Mouse (Mus musculus) left cerebral cortex, postnatal 36 days (tissue): ENCODE results near the gene Nacc1. TPM values are rescaled to one million over a fixed set of nuclear protein-coding genes. Genes with fewer than 3 reads are reported as not detected.

Experiments
- DNase-seq, 2 experiments: peaks; one replicate each; pipeline ENCODE4 v3.0.0; 2021 to 2022; ENCODE audit warnings: low spot score in 2 of 2, mixed read lengths in 1 of 2
- intact Hi-C: fragments of 180-260 bp; cut with DNase I; formaldehyde crosslinking; loops from one replicate; pipeline ENCODE4 v1.15.1; 2025
- total RNA-seq, 2 experiments: library from RNA; stranded (reverse); gene quantifications; 2 replicates each; pipeline ENCODE4 v1.2.3; 2021

Gene Nacc1
- total RNA-seq = 10 to 100 TPM; 94.2 to 99.7 TPM

DNA sequence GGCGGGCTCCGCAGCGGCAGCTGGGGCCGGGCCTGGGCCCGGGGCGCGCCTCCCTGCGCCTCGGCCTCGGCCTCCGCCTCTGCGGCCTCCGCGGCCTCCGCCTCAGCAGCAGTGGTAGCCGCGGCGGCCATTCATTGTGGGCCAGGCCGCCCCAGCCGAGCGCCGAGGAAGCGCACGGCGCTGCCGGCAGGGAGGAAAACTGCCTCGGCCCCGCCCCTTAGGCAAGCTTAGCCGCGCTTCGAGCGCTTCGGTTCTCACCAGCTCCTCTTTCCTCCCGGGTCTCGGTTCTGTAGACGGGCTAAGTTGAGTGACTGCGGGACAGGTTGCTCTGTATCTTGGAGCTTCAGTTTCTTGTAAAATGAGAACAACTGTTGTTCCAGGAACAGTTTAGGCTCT, at the start of gene Nacc1:
TSS of gene Nacc1 (minus strand) at position 158 of the 396 bp plus-strand sequence.
- peak; percentile 86 to 91 for DNase-seq
- intact Hi-C loops = loop anchor here (1.0 kb wide), 1 partner anchor 22 kb away; no protein-coding TSS in a partner anchor

DNA sequence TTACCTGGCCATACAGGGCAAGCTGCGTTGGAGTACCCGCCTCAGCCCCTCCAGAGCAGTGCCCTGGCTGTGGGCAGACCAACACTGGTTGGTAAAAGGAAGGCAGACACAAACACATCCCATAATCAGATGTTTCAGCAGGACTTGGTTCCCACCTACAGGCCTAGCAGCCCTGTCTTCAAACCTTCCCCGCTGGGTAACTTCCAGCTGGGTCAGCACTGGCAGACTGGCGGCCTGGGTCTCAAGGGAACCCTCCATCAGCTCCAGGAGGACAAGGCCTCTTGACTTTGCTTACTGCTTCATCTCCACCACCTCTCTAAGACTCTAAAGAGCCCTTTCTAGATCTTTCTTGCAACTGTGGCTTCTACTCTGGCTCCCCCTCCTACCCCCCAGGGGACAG, 48.9 kb upstream of the Nacc1 start:
- intact Hi-C loops = loop anchor here (2.0 kb wide), 1 partner anchor 74 kb away; no protein-coding TSS in a partner anchor
- no peak for DNase-seq

DNA sequence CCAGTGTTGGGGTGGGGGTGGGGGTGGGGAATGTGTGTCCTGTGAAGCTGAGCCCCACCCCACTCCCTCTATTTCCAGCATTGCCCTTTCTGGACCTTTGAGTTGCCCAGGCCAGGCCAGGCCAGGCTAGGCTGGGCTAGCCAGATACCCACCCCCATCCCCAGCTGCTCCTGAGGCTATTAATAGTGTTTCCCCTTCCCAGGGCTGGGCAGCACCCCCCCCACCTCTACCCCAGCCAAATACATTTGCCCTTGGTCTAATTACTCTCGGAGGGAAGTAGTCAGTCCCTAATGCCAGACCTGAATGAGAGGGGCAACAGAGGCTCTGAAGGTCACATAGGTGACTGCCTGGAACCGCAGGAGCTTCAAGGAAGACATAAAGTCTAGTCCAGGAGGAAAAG, 47.9 kb upstream of the Nacc1 start:
- intact Hi-C loops = no loop called here

DNA sequence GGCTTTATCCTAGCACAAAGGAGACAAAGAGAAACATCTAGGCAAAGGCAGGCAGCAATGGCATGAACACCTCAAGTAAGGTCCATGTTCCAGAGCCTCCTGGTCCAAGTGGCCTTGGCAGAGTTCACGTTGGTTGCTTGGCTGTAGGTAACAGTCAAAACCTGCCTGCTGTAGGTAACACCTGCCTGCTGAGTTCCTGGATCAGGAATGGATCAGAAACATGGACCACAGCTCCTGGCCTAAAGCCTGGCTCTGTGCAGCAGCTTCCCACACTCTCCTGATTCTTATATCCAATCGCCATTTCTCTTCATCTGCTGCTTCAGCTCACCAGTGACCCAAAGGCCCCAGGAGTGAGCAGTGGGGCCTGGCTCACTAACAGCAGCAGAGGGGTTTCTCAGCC, 47.0 kb upstream of the Nacc1 start:
- intact Hi-C loops = no loop called here
- DNase-seq = no peak

More for the DNA sequence above, 47.9 kb upstream of the Nacc1 start:
- DNase-seq = no peak

DNA sequence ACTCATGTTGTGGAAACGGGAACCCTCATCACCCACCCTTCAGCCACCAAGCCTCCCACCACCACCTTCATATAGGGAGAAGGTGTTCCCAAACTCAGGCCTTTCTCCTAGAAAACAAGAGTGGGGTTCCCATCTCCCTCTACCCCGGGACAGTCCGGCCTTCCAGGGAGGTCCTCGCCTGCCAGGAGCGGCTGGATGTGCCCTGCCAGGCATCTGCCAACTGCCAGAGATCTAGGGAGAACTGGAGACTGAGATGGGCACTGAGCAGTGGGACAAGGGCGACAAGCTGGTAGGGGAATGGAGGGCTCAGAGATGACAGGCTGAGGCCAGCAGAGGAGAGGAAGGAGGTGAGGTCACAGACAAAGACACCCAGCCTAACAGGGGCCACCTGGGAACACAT, 46.3 kb upstream of the Nacc1 start:
- intact Hi-C loops = no loop called here

DNA sequence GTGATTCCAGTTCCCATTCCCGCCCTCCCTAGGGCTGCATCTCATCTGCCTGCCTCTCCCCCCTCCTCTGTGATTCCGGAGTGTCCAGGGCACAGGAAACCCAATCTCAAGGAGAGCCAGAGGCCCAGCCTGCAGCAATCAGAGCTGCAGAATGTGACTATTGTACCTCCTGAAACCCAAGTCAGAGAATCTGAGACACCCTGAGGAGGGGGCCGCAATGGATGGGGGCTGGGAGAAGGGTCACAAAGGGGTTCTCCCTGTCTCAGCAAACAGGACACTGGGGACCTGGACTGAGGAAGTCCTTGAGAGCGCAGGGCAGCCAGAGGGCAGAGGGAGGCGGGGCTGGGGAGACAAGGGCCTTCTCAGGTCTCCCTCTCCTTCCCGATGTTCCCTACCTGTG, 45.3 kb upstream of the Nacc1 start:
- intact Hi-C loops = no loop called here
- no peak for DNase-seq

More for the DNA sequence above, 46.3 kb upstream of the Nacc1 start:
- no peak for DNase-seq

DNA sequence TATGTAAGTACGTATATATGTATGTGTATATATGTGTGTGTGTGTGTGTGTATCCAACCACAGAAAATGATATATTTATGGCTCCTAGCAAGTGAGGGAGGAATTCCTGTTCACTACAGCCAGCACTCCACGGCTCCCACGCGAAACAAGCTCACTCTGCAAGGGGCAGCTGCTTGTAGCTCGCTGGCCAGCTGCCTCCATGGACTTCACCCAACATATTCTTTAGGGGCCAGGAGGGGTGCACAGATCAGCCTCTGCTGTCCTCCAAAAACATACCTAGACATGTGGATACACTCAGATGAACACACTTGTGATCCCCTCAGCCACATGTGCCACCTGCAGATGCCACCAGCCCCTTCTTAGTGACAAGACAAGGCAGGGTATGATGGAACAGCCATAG, 44.9 kb upstream of the Nacc1 start:
- DNase-seq = no peak
- intact Hi-C loops = no loop called here

DNA sequence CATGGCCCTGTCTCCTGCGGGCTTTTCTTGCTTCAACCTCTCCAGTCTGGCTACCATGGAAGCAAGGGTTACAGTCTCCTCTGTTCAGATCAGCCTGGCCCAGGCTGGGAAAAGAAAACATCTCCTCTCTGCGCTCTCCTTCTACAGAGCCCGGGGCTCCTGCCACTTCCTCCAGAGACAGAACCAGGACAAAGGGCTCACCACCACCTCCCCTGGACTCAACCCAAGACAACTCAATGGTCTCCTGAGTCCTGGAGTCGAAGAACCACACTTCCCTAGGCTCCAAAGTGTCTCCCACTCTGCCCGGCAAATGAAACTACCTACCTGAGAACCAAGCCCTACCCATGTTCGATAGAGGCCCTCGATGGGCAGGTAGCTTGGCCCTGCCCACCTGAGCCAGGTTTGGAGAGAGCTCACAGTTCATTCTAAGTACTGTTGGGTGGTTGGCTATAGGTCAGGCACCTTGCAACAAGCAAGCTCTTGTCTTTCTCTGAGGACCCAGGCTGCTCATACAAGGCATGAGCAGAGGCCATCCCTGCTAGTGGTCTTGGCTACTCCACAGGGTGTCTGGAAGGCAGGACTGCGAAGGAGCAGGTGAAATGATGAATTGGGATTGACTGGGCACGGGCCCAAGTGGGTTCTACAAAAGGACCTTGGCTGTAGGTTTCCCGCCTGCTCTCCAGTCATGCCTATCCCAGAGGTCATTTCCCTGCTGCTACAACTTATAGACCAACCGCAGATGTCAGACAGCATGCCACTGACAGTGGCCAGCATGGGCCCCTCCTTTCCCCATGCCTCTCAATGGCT, 43.9 kb upstream of the Nacc1 start:
- intact Hi-C loops = no loop called here
- DNase-seq = no peak

DNA sequence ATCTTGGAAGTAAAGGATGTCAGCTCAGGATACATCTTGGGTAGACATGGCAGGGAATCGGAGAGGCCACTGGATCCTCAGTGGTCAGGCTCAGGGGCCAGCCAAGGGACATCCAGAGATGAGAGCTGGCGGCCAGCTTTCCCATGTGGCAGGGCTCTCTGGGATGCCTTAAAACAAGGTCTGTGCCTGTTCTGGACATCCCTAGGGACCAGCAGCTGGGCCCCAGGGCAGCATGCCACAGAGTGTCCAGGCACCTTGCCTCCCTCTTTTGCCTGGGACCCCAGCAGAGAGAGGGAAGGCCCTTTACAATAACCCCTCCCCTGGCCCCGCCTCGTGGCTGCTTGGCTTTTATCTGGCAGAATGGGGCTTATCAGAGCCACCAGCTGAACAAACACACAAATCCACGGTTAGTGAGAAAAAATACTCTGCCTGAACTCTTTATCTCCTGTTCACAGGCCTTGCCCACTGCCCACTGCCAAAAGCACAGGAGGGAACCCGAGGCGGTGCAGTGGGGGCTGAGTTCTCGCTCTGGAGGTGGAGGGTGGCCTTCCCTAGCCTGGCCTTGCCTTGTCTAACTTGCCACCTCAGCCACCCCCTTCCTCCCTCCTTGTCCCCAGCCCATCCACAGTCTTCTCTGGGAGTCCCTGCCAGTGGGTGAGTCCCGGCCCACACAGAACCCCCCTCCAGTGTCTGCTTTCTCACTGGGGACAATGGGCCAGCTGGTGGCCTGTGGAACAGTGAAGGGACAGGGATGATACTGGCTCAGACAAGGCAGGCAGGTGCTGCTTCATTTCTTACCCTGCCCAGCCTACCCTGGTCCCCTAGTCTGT, 43.1 kb upstream of the Nacc1 start:
- DNase-seq = no peak
- intact Hi-C loops = no loop called here

DNA sequence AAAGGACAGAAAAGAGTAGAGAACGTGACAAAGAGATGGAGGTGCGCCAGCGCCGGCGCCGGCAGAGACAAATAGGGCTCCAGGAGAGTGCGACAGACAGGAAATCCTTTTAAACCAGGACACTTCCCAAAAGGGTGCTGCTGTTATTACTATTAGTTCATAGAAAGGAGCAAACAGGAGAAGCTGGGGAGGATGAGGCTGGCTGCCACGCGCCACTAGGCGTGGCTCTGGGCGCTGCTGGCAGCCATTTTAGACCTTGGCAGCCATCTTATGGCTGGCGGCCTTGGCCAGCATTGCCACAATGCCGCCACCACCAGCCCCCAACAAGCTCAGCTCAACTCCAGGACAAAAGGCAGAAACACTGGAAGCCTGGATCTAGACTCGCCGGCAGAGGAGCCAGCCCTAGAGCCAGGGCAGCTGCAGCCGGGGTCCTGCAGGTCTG, 42.3 kb upstream of the Nacc1 start:
- DNase-seq = no peak
- intact Hi-C loops = no loop called here

DNA sequence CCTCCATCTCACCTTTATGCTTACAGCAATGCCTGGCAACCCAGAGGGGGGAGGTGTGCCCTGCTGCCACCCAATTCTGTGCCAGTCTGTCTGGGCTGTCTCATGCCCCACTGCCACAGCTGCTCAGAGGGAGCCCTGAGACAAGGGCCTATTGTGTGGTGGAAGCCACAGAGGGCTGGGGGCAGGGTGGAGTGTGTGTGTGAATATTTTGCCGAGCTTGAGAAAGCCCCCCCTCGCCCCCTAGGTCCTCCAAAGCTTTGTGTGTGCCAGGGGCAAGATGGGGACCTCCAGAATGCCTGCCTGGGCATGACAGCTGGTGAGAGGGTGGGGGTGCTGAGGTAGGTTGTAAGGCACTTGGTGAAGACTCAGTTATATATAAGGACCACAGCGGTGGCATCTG, 40.8 kb upstream of the Nacc1 start:
- DNase-seq = no peak
- intact Hi-C loops = no loop called here

DNA sequence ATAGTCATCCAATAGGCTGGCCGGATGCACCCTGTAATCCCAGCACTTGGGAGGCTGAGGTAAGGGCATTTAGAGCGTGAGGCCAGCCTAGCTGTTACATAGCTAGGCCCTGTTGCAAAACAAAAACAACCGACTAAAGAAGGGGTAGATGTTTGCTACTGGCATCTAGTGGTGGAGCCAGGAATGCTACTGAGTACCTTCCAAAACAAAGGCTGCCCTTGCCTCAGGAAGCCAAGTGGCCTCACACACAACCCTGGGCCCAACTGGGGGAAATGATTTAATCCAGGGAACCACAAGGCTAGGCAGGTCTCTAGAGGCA, 38.2 kb upstream of the Nacc1 start:
- DNase-seq = no peak
- intact Hi-C loops = no loop called here

DNA sequence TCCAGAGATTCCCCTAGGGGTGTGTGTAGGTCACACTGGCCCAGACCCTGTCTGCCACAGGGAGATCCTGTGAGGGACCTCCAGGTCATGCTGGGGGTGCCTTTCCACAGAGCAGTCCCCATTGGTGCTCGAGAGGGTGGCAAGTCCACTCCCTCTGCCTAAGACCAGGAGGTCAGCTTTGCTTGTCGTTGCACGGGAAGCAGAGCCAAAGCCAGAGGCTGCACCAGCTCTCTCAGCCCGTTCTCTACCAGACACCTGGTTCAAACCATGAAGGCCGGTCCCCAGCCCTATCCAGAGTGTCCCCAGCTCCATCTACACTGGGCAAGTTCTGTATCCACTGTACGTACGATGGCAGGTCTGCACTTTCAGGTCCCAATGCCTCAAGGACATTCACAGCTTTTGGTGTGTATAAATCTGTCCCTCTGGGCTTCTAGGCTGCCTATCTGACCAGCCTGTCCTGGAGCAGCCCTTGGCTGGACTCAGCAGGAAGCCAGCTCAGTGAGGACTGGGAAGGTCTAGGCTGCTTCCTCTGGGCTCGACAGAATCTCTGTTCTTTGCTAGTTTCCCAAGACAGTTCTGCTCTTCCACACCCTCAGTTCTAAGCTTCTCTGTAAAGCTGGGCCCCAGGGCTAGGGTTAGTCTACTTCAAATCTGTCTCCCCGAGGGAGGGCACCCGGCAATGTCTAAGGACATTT, 37.7 kb upstream of the Nacc1 start:
- intact Hi-C loops = no loop called here
- DNase-seq = no peak

DNA sequence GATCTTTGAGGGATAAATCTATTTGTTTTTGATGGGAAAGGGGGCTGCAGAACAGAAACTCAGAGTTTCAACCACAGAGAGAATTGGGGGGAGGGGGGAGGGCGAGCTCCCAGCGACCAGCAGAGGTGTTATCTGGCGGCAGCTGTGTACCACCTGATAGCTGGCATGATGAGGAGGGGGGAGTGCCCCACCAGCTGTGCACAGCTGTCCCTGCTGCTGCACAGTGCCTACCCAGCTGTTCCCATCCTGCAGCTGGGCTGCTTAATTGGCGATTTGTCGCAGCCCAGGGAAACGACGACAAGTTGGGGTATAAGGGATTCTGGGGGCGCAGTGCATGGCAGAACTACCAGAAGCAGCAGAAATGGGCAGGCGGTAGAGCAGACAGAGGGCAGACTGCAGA, 37.0 kb upstream of the Nacc1 start:
- no peak for DNase-seq
- intact Hi-C loops = no loop called here

DNA sequence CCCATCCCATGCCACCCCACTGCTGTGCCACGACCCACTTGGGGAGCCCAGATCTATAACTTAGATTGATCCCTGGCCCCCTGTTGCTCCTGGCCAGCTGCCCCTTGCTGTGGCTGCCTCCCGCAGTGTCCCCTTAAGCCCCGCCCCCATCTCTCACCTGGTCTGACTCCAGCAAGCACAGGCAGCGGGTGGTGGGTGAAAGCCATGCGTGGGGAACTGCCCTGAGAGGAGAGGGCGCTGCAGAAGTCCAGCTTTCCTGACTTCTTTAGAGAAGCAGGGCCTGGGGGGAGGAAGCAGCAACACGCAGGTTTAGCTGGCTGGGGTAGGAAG, 35.9 kb upstream of the Nacc1 start:
- intact Hi-C loops = no loop called here
- DNase-seq = no peak

DNA sequence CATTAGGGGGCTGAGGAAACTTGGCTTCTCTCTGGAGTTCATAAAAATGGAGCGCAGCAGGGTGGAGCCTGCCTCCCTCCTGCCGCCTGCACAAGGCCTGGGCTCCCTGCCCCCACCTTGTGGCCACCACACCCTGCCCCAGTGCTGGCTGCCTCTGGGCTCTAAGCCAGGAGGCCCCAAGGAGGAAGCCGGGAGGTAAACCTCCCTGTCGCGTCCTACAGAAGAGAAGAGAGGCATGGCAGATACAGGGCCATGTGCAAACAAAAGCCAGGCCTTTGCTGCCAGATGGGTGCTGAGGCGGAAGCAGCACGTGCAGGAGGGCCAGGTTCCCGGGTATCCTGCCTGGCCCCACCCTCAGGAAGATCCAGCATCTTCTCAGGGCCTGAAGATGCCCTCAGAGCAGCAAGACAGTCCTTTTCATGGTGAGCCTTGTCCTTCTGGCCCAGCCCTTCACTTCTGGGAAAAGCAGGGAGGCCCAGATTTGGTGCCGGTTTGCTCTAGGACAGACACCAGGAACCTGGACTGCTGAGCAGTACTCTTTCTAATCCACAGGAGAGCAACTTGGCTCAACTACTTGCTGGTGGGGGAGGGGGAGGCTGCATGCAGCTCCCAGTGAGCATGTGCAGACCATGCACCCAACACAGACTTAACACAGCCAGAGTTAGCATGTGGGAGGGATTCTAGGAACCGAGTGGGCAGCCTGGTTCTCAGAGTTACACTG, 35.3 kb upstream of the Nacc1 start, which contains the start of gene G430095P16Rik:
TSS of gene G430095P16Rik (plus strand) at position 158 of the 721 bp plus-strand sequence.
- peak; percentile 68 to 75 for DNase-seq
- intact Hi-C loops = no loop called here

DNA sequence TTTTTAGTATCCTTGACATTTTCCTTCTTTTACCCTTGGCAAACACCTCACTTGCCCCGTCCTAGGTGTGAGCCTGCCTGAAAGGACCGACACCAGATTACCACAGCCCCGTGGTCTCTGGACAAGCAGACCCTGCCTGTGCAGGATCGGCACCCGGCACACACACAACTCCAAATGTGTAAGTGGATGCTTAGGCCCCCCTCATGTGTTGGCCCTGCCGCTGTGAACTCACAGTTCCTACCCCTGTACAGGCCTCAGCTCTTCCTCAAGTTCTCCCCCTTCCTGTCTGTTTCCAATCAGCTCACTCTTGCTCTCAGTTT, 34.8 kb upstream of the Nacc1 start:
- DNase-seq = no peak
- intact Hi-C loops = no loop called here

DNA sequence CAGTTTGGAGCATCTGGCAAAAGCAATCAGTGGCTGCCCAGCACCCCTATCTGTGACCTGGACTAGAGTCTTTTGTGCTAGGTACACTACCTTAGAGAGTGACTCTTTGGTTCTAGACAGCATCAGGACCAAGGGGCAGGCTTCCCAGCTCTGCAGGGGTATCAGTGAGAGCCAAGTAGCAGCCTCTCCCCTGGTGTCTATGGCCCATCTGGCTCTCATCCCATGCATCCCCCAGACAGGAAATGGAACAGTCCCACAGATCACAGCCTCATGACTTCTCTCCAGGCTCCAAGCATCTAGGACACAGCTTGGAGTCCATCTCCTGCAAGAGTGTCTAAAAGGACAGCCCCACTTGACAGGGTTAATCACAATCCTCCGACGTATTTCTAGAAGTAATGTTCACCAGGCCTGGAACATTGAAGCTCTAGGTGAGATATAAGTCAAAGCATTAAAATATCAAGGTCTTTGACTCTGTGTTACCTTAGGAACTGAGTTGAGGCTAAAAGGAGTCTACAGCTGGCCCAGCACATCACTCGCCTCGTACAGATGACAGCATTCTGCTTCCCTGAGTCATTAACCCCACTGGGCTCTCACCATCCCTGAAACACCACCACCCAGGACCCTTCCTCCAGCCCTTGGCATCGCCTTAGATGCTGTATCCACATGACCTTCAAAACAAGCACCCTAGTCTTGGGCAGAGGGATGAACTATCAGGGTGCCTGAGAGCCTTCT, 31.5 kb upstream of the Nacc1 start:
- intact Hi-C loops = no loop called here
- no peak for DNase-seq

DNA sequence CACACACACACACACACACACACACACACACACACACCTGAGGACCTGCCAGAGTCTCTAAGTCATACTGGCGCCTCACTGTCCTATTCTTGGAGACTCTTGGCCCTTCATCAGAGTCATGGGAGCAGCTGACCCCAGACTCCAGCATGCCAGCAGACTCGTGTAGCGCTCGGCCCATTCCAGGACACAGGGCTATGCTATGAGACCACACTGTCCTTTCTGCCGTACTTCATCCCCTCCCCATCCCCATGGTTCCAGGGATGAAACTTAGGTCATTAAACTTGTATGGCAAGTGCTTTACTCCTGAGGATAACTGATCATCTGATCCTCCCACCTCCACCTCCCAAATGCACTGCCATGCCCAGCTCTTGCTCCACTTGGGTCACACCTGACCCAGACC, 30.8 kb upstream of the Nacc1 start:
- DNase-seq = no peak
- intact Hi-C loops = no loop called here
